Mouse (Mus musculus) cerebellum, adult (tissue): ENCODE measurements around the gene Tmem267.
"Not testable (repeated sequence)": the region's sequence is repeated elsewhere in the genome, so short reads cannot be mapped to it uniquely, and the experiment has no call there.

Source experiments
- ATAC-seq: cut with Nextera tagmentation; 2 replicates; pipeline ENCODE4 v1.9.2; 2017; ENCODE audit warnings: mild to moderate bottlenecking, moderate library complexity, mixed read lengths; ENCODE audit not compliant: insufficient number of reproducible peaks, low FRiP score, low TSS enrichment

Tmem267 gene

DNA sequence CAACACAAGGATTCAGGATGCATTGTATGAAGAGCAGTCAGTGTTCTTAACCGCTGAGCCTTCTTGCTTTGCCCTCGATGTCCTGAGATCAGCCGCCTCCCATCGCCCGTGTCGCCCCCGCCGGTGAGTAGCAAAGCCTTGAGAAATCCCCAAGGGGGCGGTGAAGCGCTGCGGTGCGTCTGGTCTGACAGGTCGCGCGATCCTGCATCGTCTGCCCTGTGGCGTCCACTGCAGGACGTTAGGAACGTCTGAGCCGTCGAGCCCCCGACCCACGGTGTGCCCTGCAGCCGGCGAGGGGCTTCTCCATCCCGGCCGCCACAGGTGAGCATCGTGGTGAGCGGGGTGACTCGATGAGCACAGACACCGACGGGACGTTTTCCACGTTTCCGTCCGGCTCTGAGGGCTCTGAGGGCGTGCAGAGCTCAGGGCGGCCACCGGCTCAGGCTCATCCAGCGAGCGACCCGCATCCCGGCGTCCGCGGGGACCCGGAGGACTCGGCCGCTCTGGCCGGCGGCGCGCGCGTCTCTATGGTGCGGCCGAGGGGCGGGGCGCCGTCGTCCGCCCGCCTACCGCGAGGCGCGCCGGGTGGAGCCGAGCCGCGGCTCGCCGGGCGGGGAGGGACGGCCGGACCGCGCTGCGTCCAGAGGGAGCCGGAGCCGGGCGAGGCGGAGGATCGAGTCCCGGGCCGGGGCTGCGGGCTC lies at the start of gene Tmem267, which contains the start of gene 3110070M22Rik:
TSS of gene Tmem267 (plus strand) at position 160 of the 701 bp plus-strand sequence.
TSS of gene 3110070M22Rik (minus strand) at position 504 of the 701 bp plus-strand sequence.
- no peak for ATAC-seq

DNA sequence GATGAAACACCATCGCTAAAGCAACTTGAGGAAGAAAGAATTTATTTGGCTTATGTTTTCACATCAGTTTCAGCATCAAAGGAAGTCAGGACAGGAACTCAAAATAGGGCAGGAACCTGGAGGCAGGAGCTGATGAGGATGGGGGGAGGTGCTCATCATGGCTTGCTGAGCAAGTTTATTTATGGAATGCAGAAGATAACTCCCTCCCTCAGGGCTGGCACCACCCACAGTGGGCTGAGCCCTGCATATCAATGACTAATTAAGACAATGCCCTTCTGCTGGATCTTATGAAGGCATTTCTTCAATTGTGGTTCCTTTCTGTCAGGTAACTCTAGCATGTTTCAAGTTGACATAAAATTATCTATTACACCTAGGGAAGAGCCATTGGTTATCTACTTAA lies 45.6 kb upstream of the Tmem267 start:
- no peak for ATAC-seq

DNA sequence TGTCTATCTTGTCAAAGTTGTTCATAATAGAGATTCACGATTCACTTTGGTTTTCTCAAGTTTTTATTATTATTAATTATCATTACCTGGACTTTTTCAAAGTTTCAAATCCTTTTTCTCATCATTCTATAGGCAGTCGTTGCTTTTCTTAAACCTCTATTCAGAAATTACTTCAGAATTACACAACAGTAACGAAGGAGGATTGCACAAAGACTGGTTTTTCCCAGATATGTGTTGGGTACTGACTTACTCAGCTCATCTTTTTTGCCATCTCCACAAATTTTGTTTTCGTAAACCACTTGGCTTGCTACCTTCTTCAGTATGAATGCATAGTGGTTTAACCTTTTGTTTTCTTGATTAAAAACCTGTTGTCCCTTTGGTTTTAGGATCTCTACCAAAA lies 34.3 kb upstream of the Tmem267 start:
- ATAC-seq = no peak

DNA sequence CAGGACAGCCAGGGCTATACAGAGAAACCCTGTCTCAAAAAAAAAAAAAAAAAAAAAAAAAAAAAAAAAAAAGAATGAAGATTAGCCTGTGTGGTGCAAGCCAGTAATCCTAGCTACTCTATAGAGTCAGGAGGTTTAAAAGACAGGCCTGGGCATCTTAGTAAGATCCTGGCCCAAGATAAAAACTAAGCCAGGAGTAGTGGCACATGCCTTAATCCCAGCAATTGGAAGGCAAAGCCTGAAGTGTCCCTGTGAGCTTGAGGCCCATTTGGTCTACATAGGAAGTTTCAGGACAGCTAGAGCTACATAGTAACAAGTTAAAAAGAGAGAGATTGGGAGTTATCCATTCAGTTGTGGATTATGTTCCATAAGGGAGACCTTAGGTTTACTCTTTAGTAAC lies 32.8 kb upstream of the Tmem267 start:
- ATAC-seq = no peak

DNA sequence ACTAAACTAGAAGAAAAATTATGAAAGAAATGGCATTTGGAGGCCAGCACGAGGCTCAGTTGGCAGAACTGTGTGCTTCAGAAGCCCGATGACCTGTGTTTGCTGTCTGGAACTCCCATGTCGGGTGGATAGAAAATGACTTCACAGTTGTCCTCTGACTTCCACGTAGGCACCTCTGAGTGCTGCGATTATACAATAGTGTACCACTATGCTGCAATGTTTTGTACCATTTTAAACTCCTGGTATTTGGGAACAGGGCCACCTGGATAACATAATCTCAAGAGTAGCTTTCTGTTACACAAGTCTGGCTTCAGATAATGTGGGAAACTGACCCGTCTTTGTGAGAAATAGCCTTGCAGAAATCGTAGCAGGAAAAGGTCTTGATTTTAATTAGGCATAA lies 31.5 kb upstream of the Tmem267 start:
- ATAC-seq = no peak

DNA sequence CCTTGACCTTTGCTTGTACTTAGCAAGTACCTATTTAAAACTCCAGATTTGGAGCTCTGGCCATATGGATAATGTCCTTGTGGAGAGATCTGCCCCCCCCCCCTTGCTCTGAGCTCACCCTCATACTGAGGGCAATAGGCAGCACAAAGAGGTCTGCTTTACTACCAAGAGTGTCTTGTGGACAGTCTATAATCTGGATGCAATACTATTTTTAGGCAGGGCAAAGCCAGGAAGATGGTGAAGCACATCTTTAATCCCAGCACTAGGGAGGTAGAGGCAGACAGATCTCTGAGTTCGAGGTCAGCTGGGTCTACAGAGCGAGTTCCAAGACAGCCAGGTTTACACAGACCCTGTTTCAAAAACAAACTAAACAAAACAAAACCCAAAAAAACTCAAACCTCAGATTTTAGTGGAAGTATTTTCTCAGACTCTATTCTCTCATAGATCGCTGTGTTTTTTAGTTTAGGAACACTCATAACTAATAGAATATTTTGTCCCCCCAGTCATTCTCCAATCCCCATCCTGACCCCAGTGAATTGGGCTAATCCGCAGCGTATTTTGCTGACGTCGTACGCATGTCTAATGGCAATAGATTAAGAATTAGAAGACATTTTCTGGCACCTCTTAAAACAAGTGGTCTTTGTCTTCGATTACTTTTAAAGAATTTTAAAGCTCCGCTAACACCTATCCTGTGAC lies 25.8 kb upstream of the Tmem267 start:
- peak; percentile 73 for ATAC-seq

DNA sequence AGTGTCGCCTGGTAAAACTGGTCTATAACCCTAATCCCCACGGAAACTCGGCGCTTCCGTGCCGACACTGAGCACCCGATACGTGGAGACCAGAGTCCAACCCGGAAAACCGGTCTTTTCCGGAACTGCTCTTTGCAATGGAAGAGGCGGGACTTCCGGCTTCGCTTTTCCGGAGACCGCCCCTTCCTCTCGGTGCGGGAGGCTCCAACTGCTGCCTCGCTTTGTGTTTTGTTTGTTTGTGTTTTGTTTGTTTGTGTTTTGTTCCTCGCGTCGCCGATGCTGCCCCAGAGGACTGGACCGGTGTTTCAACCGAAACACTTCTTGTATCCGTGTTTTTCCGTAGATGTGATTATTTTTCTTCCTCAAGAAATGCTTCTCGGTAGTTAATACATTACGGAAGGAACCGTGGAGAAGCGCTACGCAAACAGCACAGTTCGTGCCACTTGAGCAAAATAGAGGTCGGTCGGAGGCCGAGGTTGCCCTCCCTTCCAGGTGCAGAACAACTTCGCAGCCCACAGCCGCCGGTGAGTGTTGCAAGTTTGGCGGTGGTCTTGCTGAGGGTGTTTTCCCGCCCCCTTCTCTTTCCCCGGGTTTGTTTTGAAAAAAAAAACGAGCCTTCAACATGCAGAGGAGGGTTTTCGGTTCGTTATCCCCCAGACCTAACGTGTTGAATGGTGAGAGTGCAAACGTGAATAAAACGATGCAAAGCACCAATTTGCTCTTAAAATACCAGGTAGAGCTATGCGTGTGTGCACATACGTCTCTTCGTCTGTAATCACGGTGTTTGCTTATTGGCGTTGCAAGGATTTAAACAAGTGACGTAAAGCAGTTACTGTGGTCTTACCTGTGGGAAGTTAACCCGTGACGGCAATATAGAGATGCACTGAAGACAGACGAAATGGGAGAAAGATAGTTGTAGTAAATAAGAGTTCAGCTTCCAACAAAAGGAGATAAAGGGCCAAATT lies 25.0 kb upstream of the Tmem267 start, which contains the start of gene 4833420G17Rik:
TSS of gene 4833420G17Rik (plus strand) at position 173 of the 965 bp plus-strand sequence.
- ATAC-seq = peak; percentile 98

DNA sequence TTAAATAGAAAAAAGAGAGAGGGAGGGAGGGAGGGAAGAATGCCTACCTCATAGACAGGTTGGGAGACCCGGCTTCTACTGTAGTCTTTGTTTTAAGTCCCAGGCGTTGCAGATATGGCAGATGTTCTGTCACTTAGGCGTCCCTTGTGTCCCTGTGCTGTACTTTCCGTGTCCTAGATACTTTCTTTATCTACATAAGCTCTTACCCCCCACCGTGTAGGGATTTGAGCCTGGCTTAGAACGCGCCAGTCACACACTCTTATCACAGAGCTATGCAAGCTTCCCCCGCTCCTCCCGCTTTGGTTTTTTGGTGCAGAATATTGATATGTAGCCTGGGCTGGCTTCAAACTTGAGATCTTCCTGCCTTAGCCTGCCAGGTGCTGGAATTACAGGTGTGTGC lies 11.2 kb upstream of the Tmem267 start:
- ATAC-seq = no peak

DNA sequence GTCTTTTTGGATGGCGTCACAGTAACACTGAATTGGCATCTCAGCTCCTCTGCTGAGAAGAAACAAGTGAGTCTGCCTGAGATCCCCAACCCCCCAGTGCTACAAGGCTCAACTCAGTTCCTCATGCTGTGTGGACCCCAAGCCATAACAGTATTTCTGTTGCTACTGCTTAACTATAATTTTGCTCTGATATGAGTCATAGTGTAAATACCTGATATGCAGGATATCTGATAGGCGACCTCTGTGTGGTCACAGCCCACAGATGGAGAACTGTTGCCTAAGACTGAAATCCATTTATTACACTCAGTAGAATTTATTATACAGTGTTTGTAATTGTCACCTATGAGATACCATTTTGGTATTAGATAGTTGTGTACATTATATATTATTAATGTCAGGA lies 10.1 kb upstream of the Tmem267 start:
- no peak for ATAC-seq

DNA sequence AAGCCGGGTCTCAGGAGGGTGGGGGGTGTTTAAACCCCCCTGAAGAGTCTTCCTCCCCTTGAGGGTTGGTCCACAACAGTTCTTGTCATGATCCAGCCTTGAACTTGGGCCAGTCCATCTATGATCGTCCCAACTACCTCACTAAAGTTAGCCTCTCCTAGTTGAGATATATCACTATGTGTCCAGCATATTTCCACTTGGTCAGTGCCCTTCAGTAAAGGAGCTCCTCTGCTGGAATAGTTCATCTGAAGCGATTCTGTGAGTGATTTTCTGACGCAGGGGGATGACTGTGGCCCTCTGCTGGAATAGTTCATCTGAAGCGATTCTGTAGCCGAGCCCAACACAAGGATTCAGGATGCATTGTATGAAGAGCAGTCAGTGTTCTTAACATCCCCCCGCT lies 485 bp upstream of the Tmem267 start:
- no peak for ATAC-seq

DNA sequence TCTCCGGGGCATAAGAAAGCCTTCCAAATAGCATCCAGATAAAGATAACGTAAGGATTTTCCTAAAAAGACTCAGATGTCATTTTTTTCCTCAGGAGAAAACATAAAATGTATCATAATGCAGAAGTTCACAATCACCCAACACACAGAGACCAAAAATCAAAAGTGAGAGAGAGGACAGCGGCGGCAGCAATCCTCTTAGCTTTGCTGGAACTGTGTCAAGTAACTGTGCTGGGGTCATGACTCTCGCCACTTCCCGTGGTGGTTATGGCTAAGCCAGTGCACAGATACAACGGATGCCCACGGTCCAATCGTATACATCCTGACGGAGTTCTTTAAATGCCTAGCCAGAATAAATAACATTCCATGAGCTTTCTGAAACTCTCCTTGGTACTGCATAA lies 4.2 kb downstream of the Tmem267 start:
- ATAC-seq = not testable (repeated sequence)

DNA sequence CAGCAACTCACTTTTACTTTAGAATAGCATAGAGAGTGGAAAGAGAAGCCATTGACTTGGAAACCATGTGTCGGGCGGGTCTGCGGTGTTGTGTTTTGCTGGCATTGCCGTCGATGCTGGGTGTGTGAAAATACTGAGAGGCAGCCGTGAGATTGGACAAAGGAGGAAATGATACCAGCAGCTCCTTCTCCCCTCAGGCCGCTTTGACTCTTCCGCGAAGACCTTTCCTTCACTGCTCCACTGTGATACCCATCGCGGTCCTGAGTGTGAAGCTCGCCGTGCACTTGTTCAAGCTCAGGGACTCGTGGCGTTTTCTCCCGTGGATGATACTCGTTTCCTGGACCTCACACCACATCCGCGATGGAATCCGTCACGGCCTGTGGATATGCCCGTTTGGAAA lies 7.1 kb downstream of the Tmem267 start:
- peak; percentile 38; the same call in 1 of the 2 replicates for ATAC-seq

DNA sequence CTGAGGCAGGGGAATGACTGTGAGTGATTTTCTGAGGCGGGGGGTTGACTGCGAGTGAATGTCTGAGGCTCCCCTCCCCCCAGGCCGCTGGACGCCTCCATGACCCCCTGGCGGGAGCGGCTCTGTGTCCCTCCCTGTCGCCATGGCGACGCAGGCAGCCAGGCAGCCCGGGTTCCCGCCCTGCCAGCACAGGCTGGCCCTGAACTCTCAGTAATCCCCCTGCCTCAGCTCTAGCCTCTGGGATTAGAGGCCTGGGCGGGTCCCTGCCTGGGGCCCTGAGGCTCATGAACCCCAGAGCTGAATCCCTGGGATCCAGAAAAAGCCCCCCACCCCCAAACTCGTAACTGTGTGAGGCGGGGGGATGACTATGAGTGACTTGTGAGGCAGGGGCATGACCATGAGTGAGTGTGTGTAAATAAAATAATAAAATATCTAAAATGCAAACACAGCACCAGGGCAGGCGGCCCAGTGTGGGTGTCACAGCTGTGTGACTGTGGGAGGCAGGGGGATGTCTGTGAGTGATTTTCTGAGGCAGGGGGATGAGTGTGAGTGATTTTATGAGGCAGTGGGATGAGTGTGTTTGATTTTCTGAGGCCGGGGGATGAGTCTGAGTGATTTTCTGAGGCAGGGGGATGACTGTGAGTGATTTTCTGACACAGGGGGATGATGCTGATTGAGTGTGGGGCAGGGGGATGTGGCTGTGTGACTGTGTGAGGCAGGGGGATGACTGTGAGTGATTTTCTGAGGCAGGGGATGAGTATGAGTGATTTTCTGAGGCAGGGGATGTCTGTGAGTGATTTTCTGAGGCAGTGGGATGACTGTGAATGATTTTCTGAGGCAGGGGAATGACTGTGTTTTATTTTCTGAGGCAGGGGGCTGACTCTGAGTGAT lies 108.7 kb downstream of the Tmem267 start:
- peak; percentile 72 for ATAC-seq

DNA sequence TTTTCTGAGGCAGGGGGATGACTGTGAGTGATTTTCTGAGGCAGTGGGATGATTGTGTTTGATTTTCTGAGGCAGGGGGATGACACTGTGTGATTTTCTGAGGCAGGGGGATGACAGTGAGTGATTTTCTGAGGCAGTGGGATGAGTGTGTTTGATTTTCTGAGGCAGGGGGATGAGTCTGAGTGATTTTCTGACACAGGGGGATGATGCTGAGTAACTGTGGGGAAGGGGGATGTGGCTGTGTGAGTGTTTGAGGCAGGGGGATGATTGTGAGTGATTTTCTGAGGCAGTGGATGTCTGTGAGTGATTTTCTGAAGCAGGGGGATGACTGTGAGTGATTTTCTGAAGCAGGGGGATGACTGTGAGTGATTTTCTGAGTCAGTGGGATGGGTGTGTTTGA lies 110.6 kb downstream of the Tmem267 start:
- not testable (repeated sequence) for ATAC-seq

DNA sequence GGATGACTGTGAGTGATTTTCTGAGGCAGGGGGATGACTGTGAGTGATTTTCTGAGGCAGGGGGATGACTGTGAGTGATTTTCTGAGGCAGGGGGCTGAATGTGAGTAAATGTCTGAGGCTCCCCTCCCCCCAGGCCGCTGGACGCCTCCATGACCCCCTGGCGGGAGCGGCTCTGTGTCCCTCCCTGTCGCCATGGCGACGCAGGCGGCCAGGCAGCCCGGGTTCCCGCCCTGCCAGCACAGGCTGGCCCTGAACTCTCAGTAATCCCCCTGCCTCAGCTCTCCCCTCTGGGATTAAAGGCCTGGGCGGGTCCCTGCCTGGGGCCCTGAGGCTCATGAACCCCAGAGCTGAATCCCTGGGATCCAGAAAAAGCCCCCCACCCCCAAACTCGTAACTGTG lies 111.2 kb downstream of the Tmem267 start:
- ATAC-seq = peak; percentile 34

DNA sequence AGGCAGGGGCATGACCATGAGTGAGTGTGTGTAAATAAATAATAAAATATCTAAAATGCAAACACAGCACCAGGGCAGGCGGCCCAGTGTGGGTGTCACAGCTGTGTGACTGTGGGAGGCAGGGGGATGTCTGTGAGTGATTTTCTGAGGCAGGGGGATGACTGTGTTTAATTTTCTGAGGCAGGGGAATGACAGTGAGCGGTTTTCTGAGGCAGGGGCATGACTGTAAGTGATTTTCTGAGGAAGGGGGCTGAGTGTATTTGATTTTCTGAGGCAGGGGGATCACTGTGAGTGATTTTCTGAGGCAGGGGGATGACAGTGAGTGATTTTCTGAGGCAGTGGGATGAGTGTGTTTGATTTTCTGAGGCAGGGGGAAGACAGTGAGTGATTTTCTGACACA lies 111.7 kb downstream of the Tmem267 start:
- not testable (repeated sequence) for ATAC-seq

DNA sequence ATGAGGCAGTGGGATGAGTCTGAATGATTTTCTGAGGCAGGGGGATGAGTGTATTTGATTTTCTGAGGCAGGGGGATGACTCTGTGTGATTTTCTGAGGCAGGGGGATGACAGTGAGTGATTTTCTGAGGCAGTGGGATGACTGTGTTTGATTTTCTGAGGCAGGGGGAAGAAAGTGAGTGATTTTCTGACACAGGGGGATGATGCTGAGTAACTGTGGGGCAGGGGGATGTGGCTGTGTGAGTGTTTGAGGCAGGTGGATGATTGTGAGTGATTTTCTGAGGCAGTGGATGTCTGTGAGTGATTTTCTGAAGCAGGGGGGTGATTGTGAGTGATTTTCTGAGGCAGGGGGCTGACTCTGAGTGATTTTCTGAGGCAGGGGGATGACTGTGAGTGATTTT lies 112.3 kb downstream of the Tmem267 start:
- ATAC-seq = not testable (repeated sequence)

DNA sequence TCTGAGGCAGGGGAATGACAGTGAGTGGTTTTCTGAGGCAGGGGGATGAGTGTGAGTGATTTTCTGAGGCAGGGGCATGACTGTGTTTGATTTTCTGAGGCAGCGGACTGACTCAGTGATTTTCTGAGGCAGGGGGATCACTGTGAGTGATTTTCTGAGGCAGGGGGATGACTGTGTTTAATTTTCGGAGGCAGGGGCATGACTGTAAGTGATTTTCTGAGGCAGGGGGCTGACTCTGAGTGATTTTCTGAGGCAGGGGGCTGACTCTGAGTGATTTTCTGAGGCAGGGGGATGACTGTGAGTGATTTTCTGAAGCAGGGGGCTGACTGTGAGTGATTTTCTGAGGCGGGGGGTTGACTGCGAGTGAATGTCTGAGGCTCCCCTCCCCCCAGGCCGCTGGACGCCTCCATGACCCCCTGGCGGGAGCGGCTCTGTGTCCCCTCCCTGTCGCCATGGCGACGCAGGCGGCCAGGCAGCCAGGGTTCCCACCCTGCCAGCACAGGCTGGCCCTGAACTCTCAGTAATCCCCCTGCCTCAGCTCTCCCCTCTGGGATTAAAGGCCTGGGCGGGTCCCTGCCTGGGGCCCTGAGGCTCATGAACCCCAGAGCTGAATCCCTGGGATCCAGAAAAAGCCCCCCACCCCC lies 115.0 kb downstream of the Tmem267 start:
- ATAC-seq = not testable (repeated sequence)

DNA sequence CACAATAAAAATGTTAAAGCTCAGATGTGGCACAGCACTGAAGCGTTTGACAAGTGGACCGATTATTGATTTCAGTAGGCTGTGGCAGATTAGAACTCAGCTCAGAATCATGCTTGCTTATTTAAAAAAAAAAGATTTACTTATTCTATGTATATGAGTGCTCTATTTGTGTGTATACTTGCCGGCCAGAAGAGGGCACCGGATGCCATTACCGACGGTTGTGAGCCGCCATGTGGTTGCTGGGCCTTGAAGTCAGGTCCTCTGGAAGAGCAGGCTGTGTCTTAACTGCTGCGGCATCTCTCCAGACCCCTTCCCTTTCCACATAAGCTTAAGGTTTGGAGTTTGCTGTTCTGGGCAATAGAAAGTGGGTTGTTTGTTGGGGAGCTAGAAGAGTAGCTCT lies 116.1 kb downstream of the Tmem267 start:
- not testable (repeated sequence) for ATAC-seq
